Mouse (Mus musculus) cerebellum, adult 2 months (tissue): Measurements from ENCODE around the gene Bahcc1.

Experiments used
- CTCF ChIP-seq: fragments of 200-500 bp; IDR thresholded peaks from 2 replicates; pipeline ENCODE4 v1.5.1; 2011; ENCODE audit warnings: low read depth, mild to moderate bottlenecking, control low read depth, low read length, moderate library complexity, borderline replicate concordance; ENCODE audit not compliant: insufficient read depth
- POLR2A ChIP-seq: fragments of 200-500 bp; IDR thresholded peaks from 2 replicates; pipeline ENCODE4 v1.6.1; 2011; ENCODE audit warnings: low read length, control low read depth, borderline replicate concordance; ENCODE audit not compliant: insufficient read depth

DNA sequence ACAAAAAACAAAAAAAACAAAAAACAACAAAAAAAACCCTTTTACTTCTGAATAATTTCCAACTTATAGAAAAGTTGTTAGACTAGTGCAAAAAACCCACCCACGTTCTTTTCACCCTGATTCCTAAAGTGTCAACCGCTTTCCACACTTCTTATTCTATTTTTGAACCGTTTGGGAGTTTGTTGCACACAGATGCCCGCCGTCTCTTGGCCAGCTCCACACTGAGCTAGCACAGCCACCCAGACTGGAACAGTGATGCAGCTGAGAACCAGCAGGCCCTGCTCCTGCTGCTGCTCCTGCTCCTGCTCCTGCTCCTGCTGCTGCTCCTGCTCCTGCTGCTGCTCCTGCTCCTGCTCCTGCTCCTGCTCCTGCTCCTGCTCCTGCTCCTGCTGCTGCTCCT, 28.5 kb upstream of the Bahcc1 start:
- TF ChIP-seq CTCF (no peak), POLR2A (no peak)
